Mouse (Mus musculus) liver, postnatal 0 days (tissue): Measurements from ENCODE around the gene Igfbp6. TPM values are rescaled to one million over a fixed set of nuclear protein-coding genes. Genes with fewer than 3 reads are reported as not detected.

Experiments used
- ATAC-seq: fragments of 200-750 bp; cut with Nextera tagmentation; 2 replicates; pipeline ENCODE4 v1.8.0; 2017; ENCODE audit warnings: mild to moderate bottlenecking, moderate library complexity
- DNase-seq: peaks from one replicate; pipeline ENCODE4 v3.0.0-alpha.2; 2016
- H3K27ac ChIP-seq: fragments of 300-500 bp; sonication (generic); 2 replicates; pipeline ENCODE4 v1.5.1; 2014; ENCODE audit warnings: antibody characterized with exemption, moderate library complexity, mild to moderate bottlenecking, low read depth
- H3K27me3 ChIP-seq: fragments of 300-500 bp; sonication (generic); 2 replicates; pipeline ENCODE4 v1.6.1; 2014; ENCODE audit warnings: low read length, control low read depth, mixed read lengths; ENCODE audit not compliant: insufficient read depth
- H3K36me3 ChIP-seq: fragments of 300-500 bp; sonication (generic); replicated peaks from 2 replicates; pipeline ENCODE4 v1.6.1; 2014; ENCODE audit warnings: mild to moderate bottlenecking, control low read depth, low read length, moderate library complexity, mixed read lengths; ENCODE audit not compliant: insufficient read depth
- H3K4me1 ChIP-seq: fragments of 300-500 bp; sonication (generic); 2 replicates; pipeline ENCODE4 v1.6.1; 2014; ENCODE audit warnings: antibody characterized with exemption, mild to moderate bottlenecking, control low read depth; ENCODE audit not compliant: insufficient read depth
- H3K4me2 ChIP-seq: fragments of 300-500 bp; sonication (generic); 2 replicates; pipeline ENCODE4 v1.6.1; 2014; ENCODE audit warnings: low read depth, mild to moderate bottlenecking, low read length, moderate library complexity, mixed read lengths
- H3K4me3 ChIP-seq: fragments of 300-500 bp; sonication (generic); 2 replicates; pipeline ENCODE4 v1.5.1; 2014; ENCODE audit warnings: low read depth, low read length
- H3K9ac ChIP-seq: fragments of 300-500 bp; sonication (generic); replicated peaks from 2 replicates; pipeline ENCODE4 v1.6.1; 2014; ENCODE audit warnings: mild to moderate bottlenecking, moderate library complexity
- H3K9me3 ChIP-seq: fragments of 300-500 bp; sonication (generic); 2 replicates; pipeline ENCODE4 v1.6.1; 2016; ENCODE audit warnings: mild to moderate bottlenecking, control low read depth, low read length, mixed read lengths
- CTCF ChIP-seq: sonication (generic); IDR thresholded peaks from 2 replicates; pipeline ENCODE4 v1.5.1; 2016; ENCODE audit warnings: antibody characterized with exemption, low read depth
- EP300 ChIP-seq: IDR thresholded peaks from 2 replicates; pipeline ENCODE4 v1.6.1; 2016; ENCODE audit warnings: antibody characterized with exemption, low read depth, mild to moderate bottlenecking
- WGBS: fragments of 180-500 bp; shearing (Covaris S2); extraction: QIAGEN DNeasy Blood & Tissue Kit; methylation state at CpG from one replicate; pipeline ENCODE4 v1.1.7; 2014; ENCODE audit not compliant: insufficient replicate concordance; 5-methylcytosine and 5-hydroxymethylcytosine counted together
- polyA plus RNA-seq: library from polyadenylated mRNA; unstranded; fragments of >200 nt; fragmentation: Nextera tagmentation; extraction: Ambion mirVana; gene quantifications from 2 replicates; pipeline ENCODE4 v1.2.1, GENCODE M21; 2015

Igfbp6 gene
- polyA plus RNA-seq, 1 experiment from 2014 or later = 5.9 TPM

GRCm38 (mm10) chr15:102100161-102100981 lies 43.8 kb upstream of the Igfbp6 start, which contains the start of gene Tns2:
Gene Tns2 (plus strand): TSS chr15:102100413.
- Histone ChIP-seq H3K4me3 (peak within 1 kb of the TSS; percentile 56), H3K4me1 (peaks cover 40% of the 10 kb centered on the region), H3K9me3 (no peaks in the 10 kb centered on the region), H3K4me2 (peak within 1 kb of the TSS; percentile 85), H3K36me3 (peaks cover 13% of the 10 kb centered on the region; the same call in 1 of the 2 replicates), H3K9ac (peak within 1 kb of the TSS; percentile 60), H3K27ac (peak within 1 kb of the TSS; percentile 76), H3K27me3 (no peaks in the 10 kb centered on the region)
- DNase-seq = peak; percentile 78
- 1% methylated on average over 48 of the region's 82 CpGs for WGBS
- TF ChIP-seq EP300 (no peak), CTCF (peak; percentile 59)
- ATAC-seq = peak; percentile 55

- Histone ChIP-seq H3K36me3 (peaks cover 8% of the 10 kb centered on the region; the same call in 1 of the 2 replicates), H3K9me3 (no peaks in the 10 kb centered on the region), H3K9ac (peak overlapping the region; percentile 60), H3K4me2 (peak overlapping the region; percentile 85), H3K27me3 (0 out of 2 replicates have a peak, but pooled peaks cover 4% of the 10 kb centered on the region), H3K27ac (peak overlapping the region; percentile 76), H3K4me1 (peaks cover 48% of the 10 kb centered on the region), H3K4me3 (peak overlapping the region; percentile 56)
- TF ChIP-seq EP300 = no peak
- TF ChIP-seq CTCF = no peak
- ATAC-seq (no peak), DNase-seq (no peak)
- 37% methylated on average over 10 of the region's 10 CpGs for WGBS
Measured at GRCm38 (mm10) chr15:102100996-102101671, 43.0 kb upstream of the Igfbp6 start.

- Histone ChIP-seq H3K4me2 (peak overlapping the region; percentile 85), H3K9ac (0 out of 2 replicates have a peak overlapping the region, but pooled peaks have one; percentile 74), H3K9me3 (no peaks in the 10 kb centered on the region), H3K4me3 (peak overlapping the region; percentile 41; the same call in 1 of the 2 replicates), H3K27ac (peak overlapping the region; percentile 77), H3K36me3 (0 out of 2 replicates have a peak, but pooled peaks cover 8% of the 10 kb centered on the region), H3K27me3 (0 out of 2 replicates have a peak, but pooled peaks cover 8% of the 10 kb centered on the region), H3K4me1 (peaks cover 55% of the 10 kb centered on the region)
- 47% methylated on average over 11 of the region's 11 CpGs for WGBS
- peak; percentile 46 for DNase-seq
- TF ChIP-seq CTCF = no peak
- peak; percentile 46 for TF ChIP-seq EP300
- no peak for ATAC-seq
Measured at GRCm38 (mm10) chr15:102101672-102102541, 42.3 kb upstream of the Igfbp6 start.

DNA sequence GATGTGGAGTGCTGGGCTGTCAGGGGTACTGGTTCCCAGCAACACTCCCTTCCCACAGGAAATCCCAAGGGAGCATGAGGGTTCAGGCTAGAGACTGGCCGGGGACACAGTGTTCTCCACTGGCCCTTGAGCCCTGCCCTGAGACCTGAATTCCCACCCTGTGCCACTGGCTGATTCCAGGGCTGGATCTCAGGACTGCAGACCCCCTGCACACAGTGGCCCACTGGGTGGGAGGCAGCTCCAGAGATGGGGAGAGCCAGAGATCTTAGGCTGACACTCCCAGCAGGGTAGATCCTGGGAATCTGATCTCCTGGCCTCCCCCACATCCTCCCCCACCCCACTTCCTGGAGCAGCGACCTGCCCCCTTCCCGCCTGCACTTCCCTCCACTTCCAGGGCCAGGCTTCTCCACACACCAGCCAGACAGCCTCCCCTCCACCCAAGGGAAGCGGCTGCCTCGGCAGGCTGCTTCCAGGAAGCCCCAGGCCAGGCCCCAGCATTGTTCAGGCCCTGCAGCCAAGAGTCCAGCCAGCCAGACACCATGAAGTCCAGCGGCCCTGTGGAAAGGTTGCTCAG lies 41.5 kb upstream of the Igfbp6 start:
- DNase-seq (peak; percentile 40), ATAC-seq (no peak)
- Histone ChIP-seq H3K4me2 (peak overlapping the region; percentile 85), H3K27ac (peak overlapping the region; percentile 77), H3K9ac (peak overlapping the region; percentile 74), H3K4me1 (peaks cover 58% of the 10 kb centered on the region), H3K9me3 (no peaks in the 10 kb centered on the region), H3K36me3 (0 out of 2 replicates have a peak, but pooled peaks cover 2% of the 10 kb centered on the region), H3K4me3 (peak overlapping the region; percentile 41), H3K27me3 (0 out of 2 replicates have a peak, but pooled peaks cover 8% of the 10 kb centered on the region)
- no peak for TF ChIP-seq CTCF
- TF ChIP-seq EP300 = no peak
- WGBS = 43% methylated on average over 6 of the region's 6 CpGs

GRCm38 (mm10) chr15:102103371-102103946 lies 40.7 kb upstream of the Igfbp6 start:
- H3K4me3 ChIP-seq = peak overlapping the region; percentile 41
- H3K9me3 ChIP-seq = no peaks in the 10 kb centered on the region
- H3K4me2 ChIP-seq = peak overlapping the region; percentile 85
- no peak for DNase-seq
- 0 out of 2 replicates have a peak, but pooled peaks cover 8% of the 10 kb centered on the region for H3K27me3 ChIP-seq
- no peaks in the 10 kb centered on the region for H3K36me3 ChIP-seq
- H3K9ac ChIP-seq = peak overlapping the region; percentile 74
- TF ChIP-seq CTCF (no peak), EP300 (no peak)
- H3K4me1 ChIP-seq = peaks cover 58% of the 10 kb centered on the region
- no peak for ATAC-seq
- 30% methylated on average over 14 of the region's 14 CpGs for WGBS
- peak overlapping the region; percentile 77 for H3K27ac ChIP-seq
